Mouse (Mus musculus) myocyte (in vitro differentiated cells): ENCODE results near the gene Wrb.
"Not testable (repeated sequence)": the region's sequence is repeated elsewhere in the genome, so short reads cannot be mapped to it uniquely, and the experiment has no call there.

Experiments used
- CEBPB ChIP-seq: IDR thresholded peaks from 2 replicates; pipeline ENCODE4 v1.6.1; 2011; ENCODE audit warnings: mild to moderate bottlenecking, moderate library complexity; ENCODE audit not compliant: poor library complexity, insufficient read depth, severe bottlenecking
- MAX ChIP-seq: IDR thresholded peaks from one replicate; pipeline ENCODE4 v1.6.1; 2011; ENCODE audit warnings: low read depth, mild to moderate bottlenecking, control low read depth
- POLR2A ChIP-seq: IDR thresholded peaks from one replicate; pipeline ENCODE4 v1.6.1; 2011; ENCODE audit warnings: low read depth, mild to moderate bottlenecking, control low read depth, moderate library complexity; ENCODE audit not compliant: insufficient read length

- not testable (repeated sequence) for TF ChIP-seq MAX, POLR2A, CEBPB
These were observed 47.4 kb upstream of the Wrb start for GRCm38 (mm10) chr16:96097811-96098210.
